15 mouse cellular contexts compared by ENCODE assay signal in genomic region chr12:36507111-36507903, GRCm38 (mm10).
DNase-seq lines count a peak whose midpoint lies in the region; ATAC-seq and TF ChIP-seq lines count a peak whose summit lies in the region.
"Had no signal": no experiment of that assay in that cellular context is flagged by ENCODE, and none has a peak within 500 bp of the region (broad histone marks: within the 10 kb centered on the region; RNA-seq: fewer than 3 reads in every experiment).

No protein-coding gene starts in this region.

- 88% methylated on average over 7 of the region's 7 CpGs for WGBS in stomach, embryonic 14.5 days
- 80% methylated on average over 7 of the region's 7 CpGs for WGBS in stomach, postnatal 0 days
- 58% methylated on average over 7 of the region's 7 CpGs for WGBS in hindbrain, embryonic 14.5 days

- peak in 1 of 2 experiments; percentile 9 for DNase-seq in layer of hippocampus, adult 2 months (ENCODE audit: low spot score in 2 of 2)
- no peak for DNase-seq in layer of hippocampus, adult 9-10 months (ENCODE audit: low spot score)
- DNase-seq in stomach, postnatal 0 days (ENCODE audit: low spot score): no peak
- no peak for DNase-seq in hindbrain, embryonic 14.5 days (ENCODE audit: low spot score)
- DNase-seq in telencephalon, adult 2 months (ENCODE audit: low read depth, low spot score): peak; percentile 12
- no peak for DNase-seq in heart, postnatal 14 days
- DNase-seq: cerebellum, postnatal 10 days; embryo, embryonic 11 days; gastrocnemius, postnatal 14 days; heart, adult 2 months; kidney, postnatal 4 days had no signal

- no peak for ATAC-seq in stomach, embryonic 14.5 days (ENCODE audit: insufficient number of reproducible peaks, insufficient read depth, low FRiP score, low read depth)
- ATAC-seq in stomach, postnatal 0 days (ENCODE audit: low FRiP score, low TSS enrichment): no peak
- ATAC-seq in hindbrain, embryonic 14.5 days (ENCODE audit: low FRiP score): peak; percentile 70
- no peak for ATAC-seq in inflammation-experienced regulatory T-cells, adult 6 months

- no peaks in the 10 kb centered on the region for H3K4me1 ChIP-seq in stomach, embryonic 14.5 days (ENCODE audit: control insufficient read depth, insufficient read depth, low read length)
- no peaks in the 10 kb centered on the region for H3K4me1 ChIP-seq in stomach, postnatal 0 days (replicated peaks; ENCODE audit: control insufficient read depth, insufficient read depth)
- H3K4me1 ChIP-seq in hindbrain, embryonic 14.5 days (replicated peaks; ENCODE audit: control insufficient read depth, insufficient read depth, low read length): no peaks in the 10 kb centered on the region
- H3K4me1 ChIP-seq: megakaryocyte, embryonic 14.5 days had no signal

- no peak for TF ChIP-seq CTCF in layer of hippocampus, adult 2 months (conservative IDR thresholded peaks at IDR 0.05)
- TF ChIP-seq CTCF in stomach, postnatal 0 days (IDR thresholded peaks at IDR 0.05; ENCODE audit: low read depth): no peak

- intact Hi-C loops in heart, postnatal 14 days (cut with DNase I): no loop called here

- no peaks in the 10 kb centered on the region for H3K9me3 ChIP-seq in stomach, embryonic 14.5 days (ENCODE audit: control insufficient read depth, low read depth, low read length)
- H3K9me3 ChIP-seq in stomach, postnatal 0 days (ENCODE audit: control insufficient read depth, low read length): no peaks in the 10 kb centered on the region
- H3K9me3 ChIP-seq in hindbrain, embryonic 14.5 days (ENCODE audit: control insufficient read depth, low read length): no peaks in the 10 kb centered on the region

- no peak overlapping the region for H3K9ac ChIP-seq in stomach, embryonic 14.5 days (replicated peaks; ENCODE audit: low read depth, low read length)
- H3K9ac ChIP-seq in stomach, postnatal 0 days (ENCODE audit: low read length): no peak overlapping the region
- no peak overlapping the region for H3K9ac ChIP-seq in hindbrain, embryonic 14.5 days
- H3K9ac ChIP-seq: liver, embryonic 14.5 days had no signal

- no peak for TF ChIP-seq EP300 in stomach, postnatal 0 days (optimal IDR thresholded peaks at IDR 0.05)

- H3K27me3 ChIP-seq in stomach, embryonic 14.5 days (ENCODE audit: control insufficient read depth, insufficient read depth, low read length): no peaks in the 10 kb centered on the region
- no peaks in the 10 kb centered on the region for H3K27me3 ChIP-seq in stomach, postnatal 0 days (ENCODE audit: control insufficient read depth, insufficient read depth, low read length)
- H3K27me3 ChIP-seq in hindbrain, embryonic 14.5 days (ENCODE audit: control insufficient read depth, insufficient read depth, low read length): no peaks in the 10 kb centered on the region
- H3K27me3 ChIP-seq: megakaryocyte, embryonic 14.5 days had no signal

- no peaks in the 10 kb centered on the region for H3K36me3 ChIP-seq in stomach, embryonic 14.5 days (ENCODE audit: control insufficient read depth, insufficient read depth, low read length)
- H3K36me3 ChIP-seq in stomach, postnatal 0 days (ENCODE audit: control insufficient read depth, insufficient read depth, low read length): no peaks in the 10 kb centered on the region
- no peaks in the 10 kb centered on the region for H3K36me3 ChIP-seq in hindbrain, embryonic 14.5 days (replicated peaks; ENCODE audit: control insufficient read depth, insufficient read depth)

- peak overlapping the region; percentile 36; the same call in 1 of the 2 replicates for H3K27ac ChIP-seq in layer of hippocampus, adult 2 months
- H3K27ac ChIP-seq in stomach, embryonic 14.5 days (ENCODE audit: low read length): 0 out of 2 replicates have a peak overlapping the region, but pooled peaks have one; percentile 15
- H3K27ac ChIP-seq in stomach, postnatal 0 days (replicated peaks): no peak overlapping the region
- no peak overlapping the region for H3K27ac ChIP-seq in hindbrain, embryonic 14.5 days
- H3K27ac ChIP-seq: heart, adult 2 months; liver, embryonic 14.5 days had no signal

- no peak overlapping the region for H3K4me2 ChIP-seq in stomach, embryonic 14.5 days (replicated peaks; ENCODE audit: low read depth, low read length)
- no peak overlapping the region for H3K4me2 ChIP-seq in stomach, postnatal 0 days (replicated peaks; ENCODE audit: low read depth)
- H3K4me2 ChIP-seq in hindbrain, embryonic 14.5 days (replicated peaks): no peak overlapping the region

- no peak overlapping the region for H3K4me3 ChIP-seq in layer of hippocampus, adult 2 months
- no peak overlapping the region for H3K4me3 ChIP-seq in stomach, embryonic 14.5 days (ENCODE audit: low read depth, low read length)
- no peak overlapping the region for H3K4me3 ChIP-seq in stomach, postnatal 0 days (ENCODE audit: low read depth, low read length)
- H3K4me3 ChIP-seq in hindbrain, embryonic 14.5 days (replicated peaks; ENCODE audit: low read length): no peak overlapping the region
- H3K4me3 ChIP-seq: heart, adult 2 months; megakaryocyte, embryonic 14.5 days had no signal

Comparison
In these comparisons a context has a peak if more than half of its experiments do, and no peak if none do; other contexts are left out.
1. H3K27ac ChIP-seq: peak in layer of hippocampus, adult 2 months (single experiment) and stomach, embryonic 14.5 days (single experiment); none in stomach, postnatal 0 days (single experiment) and hindbrain, embryonic 14.5 days (single experiment).